Mouse (Mus musculus) naive thymus-derived CD4-positive, alpha-beta T cell, adult 2 months (primary cell): ENCODE measurements around the gene Smad6.

Experiments used
- DNase-seq: peaks from one replicate; pipeline ENCODE4 v3.0.0-alpha.2; 2011; ENCODE audit warnings: low read depth

Smad6 gene

DNA sequence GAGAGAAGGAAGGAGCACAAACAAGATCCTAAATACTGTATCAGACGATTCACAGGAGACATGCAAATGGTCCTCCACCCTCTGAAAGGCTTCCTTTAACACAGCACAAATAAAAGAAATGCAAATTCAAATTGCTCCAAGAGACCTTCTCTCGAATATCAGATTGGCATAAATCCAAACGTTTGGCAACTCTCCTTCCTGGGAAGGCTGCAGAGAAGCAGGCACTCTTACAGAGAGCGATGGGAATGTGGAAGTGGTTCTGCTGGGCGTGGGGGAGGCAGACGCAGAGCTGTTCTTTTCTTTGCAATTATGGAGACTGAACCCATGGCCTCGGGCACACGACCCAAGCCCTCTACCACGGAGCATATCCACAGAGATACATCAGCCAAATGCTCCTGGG lies 109.8 kb downstream of the Smad6 start:
- no peak for DNase-seq

- DNase-seq, result peak; percentile 74
Measured at GRCm38 (mm10) chr9:63909618-63910017, 112.2 kb downstream of the Smad6 start.

DNA sequence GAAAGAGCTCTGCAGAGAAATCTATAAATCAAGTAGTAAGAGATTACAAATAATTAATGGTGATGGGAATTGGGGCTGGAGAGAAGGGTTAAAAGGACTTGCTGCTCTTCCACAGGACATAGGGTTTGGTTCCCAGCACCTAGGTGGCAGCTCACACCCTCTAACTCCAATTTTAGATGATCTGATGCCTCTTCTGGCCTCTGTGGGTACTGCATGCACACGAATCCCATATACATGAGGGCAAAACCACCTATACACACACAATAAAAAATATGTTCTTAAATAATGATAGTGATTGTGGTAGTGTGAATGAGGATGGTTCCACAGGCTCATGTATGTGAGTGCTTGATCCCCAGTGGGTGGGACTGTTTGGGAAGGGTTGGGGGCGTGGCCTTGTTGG lies 117.3 kb downstream of the Smad6 start:
- DNase-seq, result no peak
